Mouse (Mus musculus) spleen, postnatal 14 days (tissue): ENCODE measurements around the gene Ube2d3.
"Not testable (repeated sequence)": the region's sequence is repeated elsewhere in the genome, so short reads cannot be mapped to it uniquely, and the experiment has no call there.

Experiments
- DNase-seq, 2 experiments: peaks; one replicate each; pipeline ENCODE4 v3.0.0; 2021 to 2022; ENCODE audit warnings: low spot score in 2 of 2

Gene Ube2d3

DNA sequence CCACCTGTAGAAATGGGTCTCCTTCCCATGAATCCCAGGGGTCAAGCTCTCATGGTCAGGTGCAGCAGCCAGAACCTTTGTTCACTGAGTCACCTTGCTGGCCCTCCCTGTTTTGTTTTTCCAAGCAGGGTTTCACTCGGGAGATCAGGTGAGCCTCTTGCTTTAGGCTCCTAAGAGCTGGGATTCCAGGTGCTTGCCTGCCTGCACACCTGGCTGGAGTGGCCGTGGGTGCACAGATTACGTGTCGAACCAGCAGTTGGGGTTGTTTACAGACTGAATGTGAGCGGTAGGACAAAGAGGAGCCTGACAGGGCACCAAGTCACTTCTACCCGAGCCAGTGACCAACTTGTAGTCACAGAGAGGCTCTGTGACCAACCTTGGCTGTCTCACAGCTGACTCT lies 53.2 kb downstream of the Ube2d3 start:
- no peak for DNase-seq

DNA sequence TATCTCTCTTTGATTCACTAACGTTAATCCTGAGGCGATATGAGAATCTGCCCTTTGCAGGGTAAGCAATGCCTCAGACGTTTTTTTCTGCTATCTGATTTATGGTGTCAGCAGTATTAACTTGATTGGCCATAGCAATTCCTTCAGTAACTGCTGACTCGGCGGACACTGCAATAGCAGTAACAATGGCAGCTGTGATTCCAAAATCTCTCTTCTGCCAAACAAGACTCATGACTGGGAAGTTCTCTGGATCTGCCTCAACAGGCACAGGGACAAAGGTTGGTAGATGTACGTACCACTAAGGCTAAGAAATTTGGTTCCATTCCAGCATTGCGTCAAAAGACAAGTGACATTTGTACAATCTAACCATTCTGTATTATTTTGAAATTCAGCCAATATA lies 55.4 kb downstream of the Ube2d3 start:
- not testable (repeated sequence) for DNase-seq

- DNase-seq = not testable (repeated sequence)
Observed at GRCm38 (mm10) chr3:135497956-135498355, 60.0 kb downstream of the Ube2d3 start.

- no peak for DNase-seq
Observed at GRCm38 (mm10) chr3:135498891-135499290, 60.9 kb downstream of the Ube2d3 start.

DNA sequence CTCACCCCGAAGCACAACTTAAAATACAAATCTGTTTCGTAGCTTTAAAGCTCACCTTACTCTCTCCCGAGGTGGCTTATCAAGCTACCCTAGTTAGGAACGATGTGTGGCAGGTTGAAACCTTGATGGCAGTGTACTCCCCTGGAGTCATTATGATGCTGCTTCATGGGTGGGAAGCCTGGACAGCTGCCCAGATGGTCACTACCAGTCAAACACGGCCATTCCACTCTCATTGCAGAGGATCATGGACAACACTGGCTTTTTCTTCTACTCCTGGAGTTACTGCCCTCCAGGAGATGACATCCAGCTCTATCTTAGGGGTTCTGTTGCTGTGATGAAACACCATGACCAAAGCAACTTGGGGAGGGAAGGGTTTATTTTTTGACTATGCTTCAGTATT lies 65.2 kb downstream of the Ube2d3 start:
- no peak for DNase-seq

- DNase-seq = peak; percentile 42 to 62
Observed at GRCm38 (mm10) chr3:135505369-135505909, 67.5 kb downstream of the Ube2d3 start.

DNA sequence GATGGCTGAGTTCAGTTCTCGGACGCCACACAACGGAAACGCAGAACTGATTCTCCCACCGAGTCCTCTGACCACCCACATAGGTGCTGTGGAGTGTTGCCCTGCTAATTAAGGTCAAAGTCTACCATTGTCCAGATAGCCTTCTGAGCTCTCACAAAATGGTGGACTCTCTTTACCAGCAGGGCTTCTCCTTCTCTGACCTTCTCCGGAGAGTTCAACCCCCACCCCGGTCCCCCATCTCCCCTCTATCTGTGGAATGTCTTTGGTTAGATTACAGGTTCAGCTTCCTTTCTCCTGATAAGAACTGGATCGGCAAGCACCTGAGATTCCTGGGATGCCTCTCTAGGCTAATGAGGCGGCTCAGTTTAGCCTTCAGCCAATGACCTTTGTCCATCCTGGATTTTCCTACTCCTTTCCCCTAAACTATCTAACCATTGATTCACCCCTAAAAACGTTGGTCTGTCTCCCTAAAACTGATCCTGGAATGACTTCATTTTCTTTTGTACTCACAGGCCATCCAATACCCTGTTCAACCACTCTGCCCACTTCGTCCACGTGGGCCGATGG lies 68.0 kb downstream of the Ube2d3 start:
- no peak for DNase-seq

DNA sequence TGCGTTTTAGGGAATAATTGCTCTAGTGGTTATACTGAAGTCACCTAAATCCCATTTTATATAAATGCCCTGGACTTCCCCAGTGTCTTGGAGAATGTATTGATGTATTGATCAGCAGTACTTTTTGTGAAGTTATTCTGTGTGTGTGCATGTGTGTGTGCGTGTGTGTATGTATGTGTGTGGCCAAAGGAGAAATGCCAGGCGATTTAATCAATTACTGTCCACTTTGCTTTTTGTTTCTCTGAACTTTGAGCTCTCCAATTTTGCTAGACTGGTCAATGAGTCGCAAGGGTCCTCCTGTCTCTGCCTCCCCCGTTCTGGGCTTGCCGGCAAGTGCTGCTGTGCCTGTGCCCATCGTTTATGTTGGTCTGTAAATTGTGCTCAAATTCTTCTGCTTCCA lies 69.6 kb downstream of the Ube2d3 start:
- no peak for DNase-seq

DNA sequence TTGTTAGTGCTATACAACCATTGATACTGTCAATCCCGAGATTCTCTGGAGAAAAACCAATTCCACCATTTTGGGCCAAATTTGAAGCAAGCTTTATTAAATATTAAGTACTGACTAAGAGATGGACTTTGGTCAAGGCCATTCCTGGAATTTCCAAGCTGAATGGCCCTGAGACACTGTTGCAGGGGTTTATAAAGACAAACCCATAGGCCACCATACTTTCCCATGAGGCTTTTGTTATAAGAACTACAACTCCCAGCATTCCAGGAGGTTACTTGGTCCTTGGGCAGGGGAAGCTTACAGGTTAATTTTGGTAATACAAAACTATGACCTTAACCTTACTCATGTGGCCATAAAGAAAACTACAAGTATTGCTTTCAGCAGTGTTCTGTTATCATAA lies 70.2 kb downstream of the Ube2d3 start:
- DNase-seq = no peak

DNA sequence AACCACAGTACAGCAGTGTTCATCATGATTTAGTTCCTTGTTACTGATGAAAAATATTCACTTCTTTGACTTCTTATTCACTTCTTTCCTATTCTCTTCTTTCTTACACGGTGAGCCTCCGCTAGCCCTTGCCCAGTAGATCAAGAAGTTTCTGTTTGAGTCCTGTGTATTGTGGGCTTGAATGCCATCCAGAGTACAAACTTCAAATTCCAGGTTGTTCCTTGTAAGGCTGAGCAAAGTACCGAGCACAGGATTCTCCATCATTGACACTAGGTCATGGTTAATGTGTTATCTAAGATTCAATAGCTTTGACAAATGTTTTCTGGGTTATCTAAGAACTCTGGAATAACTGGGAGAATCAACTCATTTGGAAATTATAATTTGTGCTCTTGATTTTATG lies 72.4 kb downstream of the Ube2d3 start:
- no peak for DNase-seq

DNA sequence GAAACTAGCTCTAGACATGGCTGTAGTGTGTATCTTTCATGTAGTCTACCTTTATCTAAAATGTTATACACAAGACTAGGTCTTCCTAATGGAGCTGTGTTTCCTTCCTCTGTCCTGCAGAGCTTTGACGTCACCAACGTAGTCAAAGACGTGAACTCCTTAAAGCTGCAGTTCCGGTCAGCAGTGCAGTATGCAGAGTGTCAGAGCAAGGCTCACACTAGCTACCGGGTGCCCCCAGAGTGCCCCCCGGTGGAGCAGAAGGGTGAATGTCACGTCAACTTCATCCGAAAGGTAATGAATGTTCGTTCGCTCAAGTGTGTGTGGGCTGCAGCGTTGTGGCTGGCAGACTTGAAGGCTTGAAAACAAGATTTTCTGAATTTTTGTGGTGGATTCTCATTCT lies 73.7 kb downstream of the Ube2d3 start:
- DNase-seq = no peak

GRCm38 (mm10) chr3:135513270-135513669 lies 75.3 kb downstream of the Ube2d3 start:
- DNase-seq = no peak

DNA sequence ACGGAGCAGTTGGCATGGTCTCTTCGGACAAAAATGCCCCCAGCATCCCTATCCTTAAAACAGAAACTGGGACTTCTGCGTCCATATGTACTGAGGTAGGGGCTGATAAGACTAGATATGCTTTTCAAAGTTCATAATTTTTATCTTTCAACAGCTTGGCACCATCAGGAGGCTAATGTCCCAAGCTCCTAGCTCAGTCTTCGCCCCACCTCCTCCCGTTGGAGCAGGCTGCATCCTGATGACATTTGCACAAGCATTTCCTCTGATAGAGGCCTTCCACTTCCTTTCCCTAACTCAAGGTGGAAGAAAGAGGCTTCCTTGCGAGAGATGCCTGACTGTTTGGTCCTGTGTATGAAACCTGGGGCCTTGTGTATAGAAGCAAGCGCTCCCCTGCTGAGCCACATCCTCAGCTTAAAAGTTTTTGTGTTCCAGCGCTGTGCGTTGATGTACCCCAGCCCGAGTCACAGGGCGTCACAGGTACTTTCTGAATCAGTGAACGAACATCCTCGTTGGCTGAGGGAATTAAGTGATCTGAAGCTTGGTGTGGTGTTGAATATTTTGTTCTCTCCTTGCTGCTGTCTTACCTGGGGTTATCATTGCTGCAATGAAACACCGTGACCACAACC lies 76.0 kb downstream of the Ube2d3 start:
- DNase-seq = no peak

GRCm38 (mm10) chr3:135515246-135515645 lies 77.3 kb downstream of the Ube2d3 start:
- no peak for DNase-seq

GRCm38 (mm10) chr3:135516891-135517290 lies 78.9 kb downstream of the Ube2d3 start:
- no peak for DNase-seq
